Mouse (Mus musculus): ENCODE measurements around the gene Hnrnpk. TPM values are rescaled to one million over a fixed set of nuclear protein-coding genes. Genes with fewer than 3 reads are reported as not detected.
"Not testable (repeated sequence)": the region's sequence is repeated elsewhere in the genome, so short reads cannot be mapped to it uniquely, and the experiment has no call there.

The Hnrnpk gene
- polyA plus RNA-seq, 1 experiment, result 211 TPM

- no peaks in the 10 kb centered on the region for H3K4me1 ChIP-seq (ENCODE audit: control insufficient read depth, insufficient read depth, low read length)
- H3K27ac ChIP-seq (ENCODE audit: insufficient read depth, low read depth, low read length), result no peak overlapping the region
- 91% methylated on average over 4 of the region's 4 CpGs for WGBS
- TF ChIP-seq POLR2A (IDR thresholded peaks at IDR 0.05; ENCODE audit: low read depth, low read length) (no peak), CTCF (conservative IDR thresholded peaks at IDR 0.05; ENCODE audit: insufficient read depth, insufficient read length, low read depth, low read length) (no peak)
- H3K36me3 ChIP-seq (ENCODE audit: control insufficient read depth, insufficient read depth, low read length), result no peaks in the 10 kb centered on the region
- H3K27me3 ChIP-seq (replicated peaks; ENCODE audit: control insufficient read depth, insufficient read depth, low read length), result no peaks in the 10 kb centered on the region
- H3K4me3 ChIP-seq (ENCODE audit: insufficient read depth, low read depth, low read length), result no peak overlapping the region
- no peak for DNase-seq
These were observed 7.9 kb upstream of the Hnrnpk start for GRCm38 (mm10) chr13:58411073-58411472.

GRCm38 (mm10) chr13:58402744-58403110, 416 bp downstream of the Hnrnpk start:
- Histone ChIP-seq H3K27ac (ENCODE audit: insufficient read depth, low read depth, low read length) (peak overlapping the region; percentile 87), H3K4me3 (ENCODE audit: insufficient read depth, low read depth, low read length) (peak overlapping the region; percentile 73), H3K27me3 (replicated peaks; ENCODE audit: control insufficient read depth, insufficient read depth, low read length) (no peaks in the 10 kb centered on the region), H3K4me1 (ENCODE audit: control insufficient read depth, insufficient read depth, low read length) (no peaks in the 10 kb centered on the region; the same call in 1 of the 2 replicates), H3K36me3 (ENCODE audit: control insufficient read depth, insufficient read depth, low read length) (peaks cover 3% of the 10 kb centered on the region; the same call in 1 of the 2 replicates)
- TF ChIP-seq CTCF (conservative IDR thresholded peaks at IDR 0.05; ENCODE audit: insufficient read depth, insufficient read length, low read depth, low read length) (no peak), POLR2A (IDR thresholded peaks at IDR 0.05; ENCODE audit: low read depth, low read length) (no peak)
- DNase-seq, result no peak
- under 1% methylated on average over 42 of the region's 48 CpGs for WGBS

- WGBS, result under 1% methylated on average over 91 of the region's 91 CpGs
- peaks cover 3% of the 10 kb centered on the region for H3K36me3 ChIP-seq (ENCODE audit: control insufficient read depth, insufficient read depth, low read length)
- peak; percentile 98 for DNase-seq
- TF ChIP-seq POLR2A (IDR thresholded peaks at IDR 0.05; ENCODE audit: low read depth, low read length) (peak; percentile 98), CTCF (conservative IDR thresholded peaks at IDR 0.05; ENCODE audit: insufficient read depth, insufficient read length, low read depth, low read length) (no peak)
- H3K27me3 ChIP-seq (replicated peaks; ENCODE audit: control insufficient read depth, insufficient read depth, low read length), result no peaks in the 10 kb centered on the region
- H3K4me1 ChIP-seq (ENCODE audit: control insufficient read depth, insufficient read depth, low read length), result no peaks in the 10 kb centered on the region; the same call in 1 of the 2 replicates
- peak within 1 kb of the TSS; percentile 99 for H3K27ac ChIP-seq (ENCODE audit: insufficient read depth, low read depth, low read length)
- H3K4me3 ChIP-seq (ENCODE audit: insufficient read depth, low read depth, low read length), result peak within 1 kb of the TSS; percentile 73
These were observed 970 bp downstream of the Hnrnpk start, which contains the start of gene Rmi1 for GRCm38 (mm10) chr13:58402003-58402743. TSS of gene Rmi1 (plus strand) at chr13:58402248.

GRCm38 (mm10) chr13:58401135-58402002, 1.8 kb downstream of the Hnrnpk start:
- under 1% methylated on average over 90 of the region's 100 CpGs for WGBS
- H3K27ac ChIP-seq (ENCODE audit: insufficient read depth, low read depth, low read length), result peak overlapping the region; percentile 99
- H3K4me1 ChIP-seq (ENCODE audit: control insufficient read depth, insufficient read depth, low read length), result no peaks in the 10 kb centered on the region; the same call in 1 of the 2 replicates
- peak; percentile 82 for DNase-seq
- peak overlapping the region; percentile 73 for H3K4me3 ChIP-seq (ENCODE audit: insufficient read depth, low read depth, low read length)
- H3K36me3 ChIP-seq (ENCODE audit: control insufficient read depth, insufficient read depth, low read length), result peaks cover 3% of the 10 kb centered on the region
- TF ChIP-seq POLR2A (IDR thresholded peaks at IDR 0.05; ENCODE audit: low read depth, low read length) (no peak), CTCF (conservative IDR thresholded peaks at IDR 0.05; ENCODE audit: insufficient read depth, insufficient read length, low read depth, low read length) (no peak)
- H3K27me3 ChIP-seq (replicated peaks; ENCODE audit: control insufficient read depth, insufficient read depth, low read length), result no peaks in the 10 kb centered on the region

GRCm38 (mm10) chr13:58400576-58400975, 2.6 kb downstream of the Hnrnpk start:
- no peaks in the 10 kb centered on the region; the same call in 1 of the 2 replicates for H3K4me1 ChIP-seq (ENCODE audit: control insufficient read depth, insufficient read depth, low read length)
- TF ChIP-seq POLR2A (IDR thresholded peaks at IDR 0.05; ENCODE audit: low read depth, low read length) (no peak), CTCF (conservative IDR thresholded peaks at IDR 0.05; ENCODE audit: insufficient read depth, insufficient read length, low read depth, low read length) (no peak)
- peak overlapping the region; percentile 73 for H3K4me3 ChIP-seq (ENCODE audit: insufficient read depth, low read depth, low read length)
- no peak overlapping the region for H3K27ac ChIP-seq (ENCODE audit: insufficient read depth, low read depth, low read length)
- no peaks in the 10 kb centered on the region for H3K27me3 ChIP-seq (replicated peaks; ENCODE audit: control insufficient read depth, insufficient read depth, low read length)
- WGBS, result under 1% methylated on average over 11 of the region's 11 CpGs
- no peak for DNase-seq
- H3K36me3 ChIP-seq (ENCODE audit: control insufficient read depth, insufficient read depth, low read length), result peaks cover 8% of the 10 kb centered on the region

GRCm38 (mm10) chr13:58397651-58398050, 5.5 kb downstream of the Hnrnpk start:
- 67% methylated on average over 13 of the region's 13 CpGs for WGBS
- DNase-seq, result no peak
- H3K4me1 ChIP-seq (ENCODE audit: control insufficient read depth, insufficient read depth, low read length), result no peaks in the 10 kb centered on the region; the same call in 1 of the 2 replicates
- no peaks in the 10 kb centered on the region for H3K27me3 ChIP-seq (replicated peaks; ENCODE audit: control insufficient read depth, insufficient read depth, low read length)
- TF ChIP-seq CTCF (conservative IDR thresholded peaks at IDR 0.05; ENCODE audit: insufficient read depth, insufficient read length, low read depth, low read length) (no peak), POLR2A (IDR thresholded peaks at IDR 0.05; ENCODE audit: low read depth, low read length) (no peak)
- no peak overlapping the region for H3K27ac ChIP-seq (ENCODE audit: insufficient read depth, low read depth, low read length)
- H3K4me3 ChIP-seq (ENCODE audit: insufficient read depth, low read depth, low read length), result no peak overlapping the region
- H3K36me3 ChIP-seq (ENCODE audit: control insufficient read depth, insufficient read depth, low read length), result peaks cover 14% of the 10 kb centered on the region

- not testable (repeated sequence) for H3K27ac ChIP-seq (ENCODE audit: insufficient read depth, low read depth, low read length); H3K4me1 ChIP-seq (ENCODE audit: control insufficient read depth, insufficient read depth, low read length); DNase-seq; H3K4me3 ChIP-seq (ENCODE audit: insufficient read depth, low read depth, low read length); H3K27me3 ChIP-seq (replicated peaks; ENCODE audit: control insufficient read depth, insufficient read depth, low read length)
- 72% methylated on average over 11 of the region's 11 CpGs for WGBS
- peaks cover 18% of the 10 kb centered on the region for H3K36me3 ChIP-seq (ENCODE audit: control insufficient read depth, insufficient read depth, low read length)
These were observed 8.8 kb downstream of the Hnrnpk start for GRCm38 (mm10) chr13:58394392-58394791.
